8 mouse cellular contexts compared by ENCODE assay signal in genomic region chr11:119041325-119041716, GRCm38 (mm10). TPM values are rescaled to one million over a fixed set of nuclear protein-coding genes. Genes with fewer than 3 reads are reported as not detected.
DNase-seq lines count a peak whose midpoint lies in the region; ATAC-seq and TF ChIP-seq lines count a peak whose summit lies in the region.

No protein-coding gene starts in this region.

- H3K36me3 ChIP-seq in hindbrain, embryonic 16.5 days (ENCODE audit: control insufficient read depth, insufficient read depth, low read length) = no peaks in the 10 kb centered on the region
- 0 out of 2 replicates have a peak, but pooled peaks cover 3% of the 10 kb centered on the region for H3K36me3 ChIP-seq in midbrain, embryonic 11.5 days (ENCODE audit: control insufficient read depth, insufficient read depth, low read length)

- DNase-seq in gastrocnemius, adult 2 months = no peak
- DNase-seq in gastrocnemius, postnatal 36 days = no peak
- peak; percentile 74 for DNase-seq in right cerebral cortex, postnatal 14 days
- no peak for DNase-seq in right cerebral cortex, adult 18-20 months
- no peak for DNase-seq in midbrain, embryonic 11.5 days (ENCODE audit: low spot score, missing footprints)
- DNase-seq in adrenal gland, postnatal 14 days = no peak
- DNase-seq in cerebellum, adult 18-20 months = no peak

- H3K9ac ChIP-seq in hindbrain, embryonic 16.5 days (ENCODE audit: low read depth, low read length) = peak overlapping the region; percentile 87
- peak overlapping the region; percentile 76 for H3K9ac ChIP-seq in midbrain, embryonic 11.5 days (ENCODE audit: low read length)

- H3K9me3 ChIP-seq in hindbrain, embryonic 16.5 days (ENCODE audit: control insufficient read depth, low read length) = no peaks in the 10 kb centered on the region
- no peaks in the 10 kb centered on the region for H3K9me3 ChIP-seq in midbrain, embryonic 11.5 days (ENCODE audit: control insufficient read depth, low read length)

- no peak for TF ChIP-seq CTCF in gastrocnemius, adult 2 months (IDR thresholded peaks at IDR 0.05)

- WGBS in hindbrain, embryonic 16.5 days = under 1% methylated on average over 31 of the region's 31 CpGs
- WGBS in midbrain, embryonic 11.5 days = under 1% methylated on average over 31 of the region's 31 CpGs

- H3K4me1 ChIP-seq in hindbrain, embryonic 16.5 days (ENCODE audit: control insufficient read depth, insufficient read depth, low read depth, low read length) = peaks cover 38% of the 10 kb centered on the region
- H3K4me1 ChIP-seq in midbrain, embryonic 11.5 days (ENCODE audit: control insufficient read depth, insufficient read depth, low read length) = peaks cover 59% of the 10 kb centered on the region

- peak; percentile 67 for ATAC-seq in hindbrain, embryonic 16.5 days
- ATAC-seq in midbrain, embryonic 11.5 days (ENCODE audit: low FRiP score) = no peak; the same call in 1 of the 2 replicates

- H3K27ac ChIP-seq in gastrocnemius, adult 2 months = peak overlapping the region; percentile 95
- H3K27ac ChIP-seq in hindbrain, embryonic 16.5 days (ENCODE audit: low read depth, low read length) = peak overlapping the region; percentile 82
- peak overlapping the region; percentile 73; the same call in 1 of the 2 replicates for H3K27ac ChIP-seq in midbrain, embryonic 11.5 days (ENCODE audit: low read depth, low read length)

- intact Hi-C loops in gastrocnemius, adult 2 months (cut with DNase I) = loop anchor here (5.0 kb wide), 2 partner anchors 46 to 86 kb away; partner anchors contain the start of gene Cbx4
- intact Hi-C loops in gastrocnemius, postnatal 36 days (cut with DNase I) = loop anchor here (5.0 kb wide), 1 partner anchor 86 kb away; no protein-coding TSS in a partner anchor

- peak overlapping the region; percentile 98 for H3K4me2 ChIP-seq in hindbrain, embryonic 16.5 days (ENCODE audit: low read length)
- H3K4me2 ChIP-seq in midbrain, embryonic 11.5 days = peak overlapping the region; percentile 97

- H3K4me3 ChIP-seq in gastrocnemius, adult 2 months = peak overlapping the region; percentile 88
- peak overlapping the region; percentile 77 for H3K4me3 ChIP-seq in hindbrain, embryonic 16.5 days (ENCODE audit: low read length)
- H3K4me3 ChIP-seq in midbrain, embryonic 11.5 days (ENCODE audit: low read depth, low read length) = peak overlapping the region; percentile 59

- H3K27me3 ChIP-seq in hindbrain, embryonic 16.5 days (replicated peaks; ENCODE audit: control insufficient read depth, insufficient read depth, low read length) = peaks cover 51% of the 10 kb centered on the region
- peaks cover 75% of the 10 kb centered on the region for H3K27me3 ChIP-seq in midbrain, embryonic 11.5 days (ENCODE audit: control insufficient read depth, insufficient read depth, low read length)

RNA-seq across cellular contexts. Expression of gene Cbx8, which starts 0.6 kb away (rescaled TPM):
- 1 to 10 TPM; 1.5 to 1.6 TPM for total RNA-seq in gastrocnemius, adult 2 months (2021)
- 1 to 10 TPM; 1.5 to 1.9 TPM for total RNA-seq in gastrocnemius, postnatal 36 days (2021)
- polyA plus RNA-seq in hindbrain, embryonic 16.5 days (2015; fragmentation: Nextera tagmentation; extraction: Ambion mirVana) = 8.5 and 9.5 TPM in 2 replicates
- polyA plus RNA-seq in midbrain, embryonic 11.5 days (2014; fragmentation: Nextera tagmentation; extraction: Ambion mirVana) = 11.3 and 11.9 TPM in 2 replicates
- total RNA-seq in adrenal gland, postnatal 14 days (2021) = 13.1 and 16.7 TPM in 2 replicates

RNA-seq across cellular contexts. Expression of gene Cbx2, which starts 18.6 kb away (rescaled TPM):
- under 1 TPM; 0.69 to 0.95 TPM for total RNA-seq in gastrocnemius, adult 2 months (2021)
- 1 to 10 TPM in 1 of 2 experiments, under 1 TPM in 1; 0.79 to 1.1 TPM for total RNA-seq in gastrocnemius, postnatal 36 days (2021)
- polyA plus RNA-seq in hindbrain, embryonic 16.5 days (2015; fragmentation: Nextera tagmentation; extraction: Ambion mirVana) = 10.7 and 14.0 TPM in 2 replicates
- 66.7 and 70.5 TPM in 2 replicates for polyA plus RNA-seq in midbrain, embryonic 11.5 days (2014; fragmentation: Nextera tagmentation; extraction: Ambion mirVana)
- total RNA-seq in adrenal gland, postnatal 14 days (2021) = 7.4 and 7.7 TPM in 2 replicates

RNA-seq across cellular contexts. Expression of gene Cbx4, which starts 44.7 kb away (rescaled TPM):
- total RNA-seq in gastrocnemius, adult 2 months (2021) = 1 to 10 TPM; 2.1 to 2.2 TPM
- total RNA-seq in gastrocnemius, postnatal 36 days (2021) = 1 to 10 TPM; 1.6 to 3.0 TPM
- 23.4 and 24.8 TPM in 2 replicates for polyA plus RNA-seq in hindbrain, embryonic 16.5 days (2015; fragmentation: Nextera tagmentation; extraction: Ambion mirVana)
- 6.3 and 7.0 TPM in 2 replicates for polyA plus RNA-seq in midbrain, embryonic 11.5 days (2014; fragmentation: Nextera tagmentation; extraction: Ambion mirVana)
- total RNA-seq in adrenal gland, postnatal 14 days (2021) = 105 and 156 TPM in 2 replicates

RNA-seq across cellular contexts. Expression of gene Enpp7, which starts 53.3 kb away (rescaled TPM):
- not detected for total RNA-seq in gastrocnemius, adult 2 months (2021)
- not detected for total RNA-seq in gastrocnemius, postnatal 36 days (2021)
- polyA plus RNA-seq in hindbrain, embryonic 16.5 days (2015; fragmentation: Nextera tagmentation; extraction: Ambion mirVana) = not detected in 2 replicates
- not detected in 2 replicates for polyA plus RNA-seq in midbrain, embryonic 11.5 days (2014; fragmentation: Nextera tagmentation; extraction: Ambion mirVana)
- total RNA-seq in adrenal gland, postnatal 14 days (2021) = not detected in 2 replicates

Comparison
In these comparisons a context has a peak if more than half of its experiments do, and no peak if none do; other contexts are left out.
1. RNA of gene Cbx4, which starts 44.7 kb away (total RNA-seq): 105 to 156 TPM in adrenal gland, postnatal 14 days; 1.6 to 3.0 TPM in gastrocnemius, postnatal 36 days and 2.1 to 2.2 TPM in gastrocnemius, adult 2 months; every median in the first group is over 10 times any median in the second.
2. Peak in every context shown above with its lines, with median percentiles within 50 percentile points of each other: H3K27ac ChIP-seq and H3K4me3 ChIP-seq.